Mouse (Mus musculus) erythroid progenitor cell, adult 5-6 weeks (primary cell): Measurements from ENCODE around the gene Tmco4. TPM values are rescaled to one million over a fixed set of nuclear protein-coding genes. Genes with fewer than 3 reads are reported as not detected.

Source experiments
- ATAC-seq: replicated peaks from 2 replicates; pipeline ENCODE4 v1.8.0; 2016; ENCODE audit warnings: moderate number of reproducible peaks, mild to moderate bottlenecking, moderate TSS enrichment, inconsistent platforms; ENCODE audit not compliant: poor library complexity, low FRiP score, severe bottlenecking
- total RNA-seq, 2 experiments: library from RNA; stranded (forward) in 1 of 2; stranded (reverse) in 1 of 2; fragments of 150-400 nt in 1 of 2; fragments of 186-747, 209-891 nt in 1 of 2; gene quantifications; 2 replicates each; pipeline versions ENCODE4 v1.2.3 to v1.2.4; 2015 to 2017; ENCODE audit warnings: low replicate concordance in 2 of 2

Tmco4 gene
- total RNA-seq, 2 experiments from 2014 or later, result 0.42 to 1.1 TPM

DNA sequence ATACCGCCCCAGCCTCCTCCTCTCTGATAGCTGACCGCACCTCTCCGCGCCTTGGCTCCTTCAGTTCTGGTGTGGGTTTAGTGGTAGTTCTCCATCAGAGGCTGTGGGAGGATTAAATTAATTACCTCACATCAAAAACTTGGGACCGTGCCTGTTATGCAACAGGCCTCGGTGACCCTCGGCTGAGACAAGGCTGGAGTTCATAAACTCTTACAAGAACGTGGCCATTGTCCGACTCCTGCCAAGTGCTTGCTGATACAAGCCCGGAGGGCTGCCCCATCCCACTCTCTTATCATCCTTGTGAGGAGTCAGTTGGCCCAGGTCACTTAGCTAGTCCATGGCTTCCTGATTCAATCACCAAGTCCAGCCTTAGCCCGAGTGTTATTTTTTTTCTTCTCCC lies 40.6 kb downstream of the Tmco4 start:
- ATAC-seq, result no peak

DNA sequence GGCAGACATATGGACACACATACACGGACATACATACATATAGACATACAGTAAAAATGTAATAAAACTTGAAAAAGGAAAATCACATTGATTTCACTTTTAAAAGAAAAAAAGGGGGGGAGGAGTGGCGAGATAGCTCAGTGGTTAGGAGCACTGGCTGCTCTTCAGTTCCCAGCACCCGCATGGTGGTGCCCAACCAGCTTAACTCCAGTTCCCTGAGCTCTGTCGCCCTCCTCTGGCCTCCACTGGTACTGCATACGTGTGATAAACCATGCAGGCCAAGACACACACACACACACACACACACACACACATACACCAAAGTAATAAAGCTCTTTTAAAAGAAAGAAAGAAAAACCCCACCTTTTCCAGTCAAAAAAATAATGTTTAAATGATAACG lies 42.1 kb downstream of the Tmco4 start:
- no peak for ATAC-seq

- ATAC-seq, result no peak
Observed at GRCm38 (mm10) chr4:139018388-139018787, 45.7 kb downstream of the Tmco4 start.

- ATAC-seq, result no peak
Observed at GRCm38 (mm10) chr4:139018976-139019375, 46.3 kb downstream of the Tmco4 start.

DNA sequence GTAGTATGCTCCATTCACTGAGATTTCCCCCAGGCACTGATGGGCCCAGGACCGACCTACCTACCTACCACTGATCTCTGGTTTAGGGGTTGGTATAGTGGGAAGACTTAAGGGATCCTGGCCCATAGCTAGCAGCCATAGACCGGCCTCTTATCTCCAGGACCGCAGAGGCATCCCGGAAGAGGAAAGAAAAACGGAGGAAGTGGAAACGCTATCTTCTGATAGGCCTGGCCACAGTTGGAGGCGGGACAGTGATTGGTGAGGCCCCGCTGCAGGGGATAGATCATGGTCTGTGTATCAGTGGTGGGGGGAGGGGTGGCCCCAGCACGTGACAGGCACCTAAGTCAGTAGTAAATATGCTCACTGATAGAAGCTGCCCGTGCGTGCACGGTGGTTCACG lies 46.7 kb downstream of the Tmco4 start:
- no peak for ATAC-seq

DNA sequence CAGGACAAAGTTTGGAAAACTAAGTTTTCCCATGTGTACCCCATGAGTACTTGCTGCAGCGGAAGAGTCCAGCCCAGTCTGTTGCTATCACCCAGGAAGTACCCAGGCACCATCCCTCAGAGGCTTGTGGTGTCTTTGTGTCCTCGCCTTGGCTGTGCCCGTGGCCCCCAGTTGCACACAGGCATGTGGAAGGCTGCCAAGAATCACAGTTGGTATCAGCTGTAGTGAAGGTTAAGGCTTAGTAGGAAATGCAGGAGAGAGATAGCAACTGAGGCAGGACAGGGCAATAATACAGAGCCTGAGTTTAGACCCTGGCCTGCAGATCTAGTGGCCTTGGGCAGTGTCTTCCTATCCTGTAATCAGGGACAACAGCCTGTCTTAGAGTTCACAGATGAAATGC lies 47.7 kb downstream of the Tmco4 start:
- no peak for ATAC-seq

- ATAC-seq, result no peak
Observed at GRCm38 (mm10) chr4:139024379-139024778, 51.7 kb downstream of the Tmco4 start.

- ATAC-seq, result no peak
Observed at GRCm38 (mm10) chr4:139030675-139031074, 58.0 kb downstream of the Tmco4 start.

DNA sequence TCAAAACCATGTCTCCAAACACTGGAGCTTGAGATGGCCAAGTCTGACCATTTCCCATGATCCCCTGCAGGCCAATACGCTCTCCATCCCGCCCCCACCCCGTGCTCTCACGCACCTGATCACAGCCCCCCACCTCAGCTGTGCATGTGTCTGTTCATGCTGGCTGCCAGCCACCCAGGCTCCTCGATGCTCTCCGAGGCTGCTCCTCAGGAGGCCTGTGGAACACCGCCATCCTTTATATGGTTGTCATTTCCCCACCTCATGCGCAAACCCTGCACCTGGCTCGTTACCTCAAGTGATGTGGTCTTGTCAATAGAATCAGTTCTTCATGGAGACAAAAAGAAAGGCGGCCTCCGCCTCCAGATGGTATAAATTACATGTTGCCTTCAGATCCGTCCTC lies 59.8 kb downstream of the Tmco4 start:
- ATAC-seq, result no peak

DNA sequence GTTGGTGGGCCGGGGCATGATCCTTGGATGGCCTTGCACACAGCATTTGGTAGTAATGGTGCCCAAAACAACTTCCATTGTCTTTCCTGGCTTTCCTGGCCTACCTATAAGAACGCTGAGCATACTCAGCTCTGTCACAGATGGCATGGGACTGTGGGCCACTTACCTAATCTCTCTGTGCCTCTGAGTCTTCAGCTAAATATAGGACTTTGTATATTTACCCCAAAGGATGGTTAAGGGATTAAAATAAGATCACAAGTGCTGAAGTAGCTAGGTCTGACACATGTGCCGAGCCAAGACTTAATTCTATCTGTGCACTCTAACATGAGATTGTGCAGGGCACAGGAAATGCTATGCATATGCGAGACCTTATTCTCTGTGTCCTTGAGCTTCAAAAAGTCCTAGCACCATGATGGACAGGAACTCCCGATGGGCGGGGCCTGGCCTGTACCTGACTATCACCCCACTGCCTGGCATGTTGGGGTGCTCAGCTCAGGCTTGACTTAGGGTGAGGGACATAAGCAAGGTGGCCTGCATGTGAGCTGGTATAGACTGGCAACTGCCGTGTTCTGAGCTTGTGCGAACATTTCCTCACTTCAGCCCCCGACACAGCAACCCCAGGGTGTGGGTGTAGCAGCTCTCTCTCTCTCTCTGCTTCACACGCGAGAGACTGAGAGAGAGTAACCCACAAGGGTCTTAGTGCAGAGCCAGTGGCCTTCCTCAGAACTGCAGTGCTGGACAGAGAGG lies 60.7 kb downstream of the Tmco4 start:
- no peak for ATAC-seq

- ATAC-seq, result no peak
Observed at GRCm38 (mm10) chr4:139034010-139034367, 61.3 kb downstream of the Tmco4 start.

- no peak for ATAC-seq
Observed at GRCm38 (mm10) chr4:139034540-139034939, 61.9 kb downstream of the Tmco4 start.

DNA sequence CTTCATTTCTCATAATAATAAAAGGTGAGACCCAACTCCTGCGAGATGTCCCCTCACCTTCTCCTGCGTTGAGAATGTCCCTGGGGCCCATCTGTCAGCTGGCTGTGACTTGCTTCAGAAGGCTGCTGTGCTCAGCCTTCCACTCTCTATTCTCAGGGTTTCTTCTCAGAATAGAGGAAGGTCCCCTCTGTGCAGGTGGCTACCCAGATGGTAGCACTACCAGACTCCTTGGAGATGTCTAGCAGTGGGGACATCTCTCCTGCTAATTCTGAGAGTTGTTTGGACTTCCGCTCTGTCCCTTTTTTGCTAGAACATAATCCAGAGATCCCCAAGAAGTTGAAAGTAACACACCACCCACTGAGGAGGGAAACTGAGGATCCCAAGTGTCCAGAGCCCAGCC lies 62.3 kb downstream of the Tmco4 start:
- ATAC-seq, result no peak

DNA sequence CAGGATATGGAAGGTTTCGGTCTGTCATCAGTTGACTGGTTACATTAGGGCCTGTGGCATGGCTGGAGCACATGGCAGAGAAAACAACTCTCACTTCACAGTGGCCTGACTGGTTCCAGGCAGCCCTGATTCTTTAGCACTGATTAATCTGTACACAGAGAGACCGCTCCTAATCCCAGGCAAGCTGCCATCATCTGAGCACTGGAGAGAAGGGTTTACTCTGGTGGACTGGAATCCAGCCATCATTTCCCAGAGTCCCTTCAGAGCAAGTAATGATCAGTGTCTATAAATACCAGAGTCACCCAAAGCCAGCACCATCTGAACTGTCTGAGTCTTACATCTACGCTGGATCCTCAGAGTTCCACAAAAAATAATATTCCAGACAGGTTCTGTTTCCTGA lies 63.1 kb downstream of the Tmco4 start:
- ATAC-seq, result no peak

DNA sequence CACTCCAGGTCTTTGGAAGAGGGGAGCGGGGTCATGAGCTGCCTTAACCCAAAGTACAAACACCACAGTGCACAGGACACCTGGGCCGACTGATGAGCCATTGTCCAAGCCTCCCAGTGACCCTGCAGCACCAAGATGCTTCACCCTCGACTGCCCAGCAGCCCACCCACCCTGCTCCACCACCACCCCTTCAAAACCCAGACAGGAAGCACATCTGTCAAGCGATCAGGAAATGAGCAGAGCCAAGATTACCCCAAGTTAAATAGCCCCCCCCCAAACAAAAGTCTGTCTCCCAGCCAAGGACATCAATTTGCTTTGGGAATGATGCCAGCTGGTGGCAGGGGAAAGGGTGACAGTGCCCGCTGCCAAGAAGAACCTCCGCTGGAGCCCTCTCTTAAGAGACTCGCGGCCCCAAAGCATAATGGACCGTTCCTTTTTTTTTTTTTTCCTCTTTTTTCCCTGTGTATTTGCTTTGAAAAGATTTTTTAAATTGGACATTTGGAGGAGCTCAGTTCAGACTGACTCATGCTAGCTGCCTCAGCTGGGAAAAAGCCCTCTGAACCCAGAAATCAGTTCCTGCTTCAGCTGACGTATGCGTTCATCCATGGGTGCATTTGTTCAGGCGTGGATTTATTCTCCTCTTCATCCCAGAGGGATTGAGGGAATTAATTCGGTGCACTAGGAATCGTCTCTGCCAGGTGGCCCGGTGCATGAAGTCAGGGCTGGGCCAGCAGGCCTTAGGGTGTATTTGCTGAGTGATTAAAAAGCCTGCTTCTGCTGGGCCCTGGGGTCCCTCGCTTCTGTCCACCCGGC lies 65.3 kb downstream of the Tmco4 start:
- no peak for ATAC-seq

DNA sequence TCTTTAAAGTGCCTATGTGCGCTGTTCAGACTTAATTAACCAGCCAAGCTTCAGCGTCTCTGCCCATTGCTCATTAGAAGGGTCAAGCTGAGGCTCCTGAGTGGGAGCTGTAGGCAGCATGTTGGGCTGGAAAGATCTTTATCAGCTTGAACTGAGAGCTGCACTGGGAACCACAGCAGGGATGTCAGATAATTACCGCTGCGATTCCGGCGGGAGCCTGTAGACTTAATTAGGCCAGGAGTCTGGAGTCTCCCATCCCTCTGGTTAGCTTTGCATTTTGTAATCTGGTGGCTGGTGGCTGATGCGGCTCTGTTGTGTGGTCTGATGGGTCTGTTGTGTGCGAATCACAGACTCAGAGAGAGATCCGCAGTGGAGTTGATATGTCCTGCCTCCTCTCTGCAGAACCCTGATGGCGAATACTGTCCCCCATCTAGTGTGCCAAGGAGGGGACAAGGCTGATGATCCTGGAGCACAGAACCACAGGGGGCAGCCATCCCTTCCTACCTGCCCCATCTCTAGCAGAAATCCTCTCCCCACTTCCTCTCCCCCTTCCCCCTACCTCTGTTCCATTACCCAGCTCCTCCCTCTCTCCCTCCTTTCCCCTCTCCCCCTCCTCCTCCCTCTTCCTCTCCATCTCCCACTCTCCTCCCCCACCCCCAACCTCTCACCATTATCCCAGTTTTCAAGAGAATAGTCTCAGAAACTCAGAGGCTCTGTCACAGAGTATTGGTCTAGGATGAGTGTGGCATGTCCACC lies 67.6 kb downstream of the Tmco4 start:
- ATAC-seq, result no peak

- ATAC-seq, result no peak
Observed at GRCm38 (mm10) chr4:139042611-139043010, 69.9 kb downstream of the Tmco4 start.

GRCm38 (mm10) chr4:139043600-139043999 lies 70.9 kb downstream of the Tmco4 start:
- no peak for ATAC-seq

- no peak for ATAC-seq
Observed at GRCm38 (mm10) chr4:139044566-139044965, 71.9 kb downstream of the Tmco4 start.

- ATAC-seq, result no peak
Observed at GRCm38 (mm10) chr4:139046354-139046753, 73.7 kb downstream of the Tmco4 start.

GRCm38 (mm10) chr4:139048518-139048917 lies 75.8 kb downstream of the Tmco4 start:
- no peak for ATAC-seq
